Mouse (Mus musculus): ENCODE results near the gene Ghdc.
"Not testable (repeated sequence)": the region's sequence is repeated elsewhere in the genome, so short reads cannot be mapped to it uniquely, and the experiment has no call there.

Ghdc gene

GRCm38 (mm10) chr11:100770646-100771408, at the start of gene Ghdc:
Gene Ghdc (minus strand): TSS chr11:100770957.
- DNase-seq (ENCODE audit: low read depth, low spot score), result no peak

- DNase-seq (ENCODE audit: low read depth, low spot score), result no peak
Measured at GRCm38 (mm10) chr11:100820047-100820446, 49.3 kb upstream of the Ghdc start.

GRCm38 (mm10) chr11:100819626-100820025, 48.9 kb upstream of the Ghdc start:
- DNase-seq (ENCODE audit: low read depth, low spot score), result no peak

GRCm38 (mm10) chr11:100819048-100819447, 48.3 kb upstream of the Ghdc start:
- DNase-seq (ENCODE audit: low read depth, low spot score), result no peak

- no peak for DNase-seq (ENCODE audit: low read depth, low spot score)
Measured at GRCm38 (mm10) chr11:100818359-100819012, 47.7 kb upstream of the Ghdc start.

- DNase-seq (ENCODE audit: low read depth, low spot score), result no peak
Measured at GRCm38 (mm10) chr11:100817311-100817710, 46.6 kb upstream of the Ghdc start.

GRCm38 (mm10) chr11:100816801-100817200, 46.0 kb upstream of the Ghdc start:
- no peak for DNase-seq (ENCODE audit: low read depth, low spot score)

GRCm38 (mm10) chr11:100816342-100816741, 45.6 kb upstream of the Ghdc start:
- DNase-seq (ENCODE audit: low read depth, low spot score), result no peak

GRCm38 (mm10) chr11:100814498-100814897, 43.7 kb upstream of the Ghdc start:
- no peak for DNase-seq (ENCODE audit: low read depth, low spot score)

- no peak for DNase-seq (ENCODE audit: low read depth, low spot score)
Measured at GRCm38 (mm10) chr11:100811132-100811531, 40.4 kb upstream of the Ghdc start.

- DNase-seq (ENCODE audit: low read depth, low spot score), result no peak
Measured at GRCm38 (mm10) chr11:100810516-100810915, 39.8 kb upstream of the Ghdc start.

GRCm38 (mm10) chr11:100806380-100807305, 35.9 kb upstream of the Ghdc start:
- no peak for DNase-seq (ENCODE audit: low read depth, low spot score)

- no peak for DNase-seq (ENCODE audit: low read depth, low spot score)
Measured at GRCm38 (mm10) chr11:100805535-100805934, 34.8 kb upstream of the Ghdc start.

- no peak for DNase-seq (ENCODE audit: low read depth, low spot score)
Measured at GRCm38 (mm10) chr11:100804409-100804808, 33.7 kb upstream of the Ghdc start.

- DNase-seq (ENCODE audit: low read depth, low spot score), result no peak
Measured at GRCm38 (mm10) chr11:100799426-100799825, 28.7 kb upstream of the Ghdc start.

- no peak for DNase-seq (ENCODE audit: low read depth, low spot score)
Measured at GRCm38 (mm10) chr11:100796585-100796984, 25.8 kb upstream of the Ghdc start.

- DNase-seq (ENCODE audit: low read depth, low spot score), result no peak
Measured at GRCm38 (mm10) chr11:100795386-100795785, 24.6 kb upstream of the Ghdc start.

GRCm38 (mm10) chr11:100791457-100792049, 20.8 kb upstream of the Ghdc start:
- no peak for DNase-seq (ENCODE audit: low read depth, low spot score)

- DNase-seq (ENCODE audit: low read depth, low spot score), result not testable (repeated sequence)
Measured at GRCm38 (mm10) chr11:100790644-100791043, 19.9 kb upstream of the Ghdc start.

GRCm38 (mm10) chr11:100789702-100790101, 18.9 kb upstream of the Ghdc start:
- DNase-seq (ENCODE audit: low read depth, low spot score), result no peak

- DNase-seq (ENCODE audit: low read depth, low spot score), result no peak
Measured at GRCm38 (mm10) chr11:100785774-100786173, 15.0 kb upstream of the Ghdc start.

- no peak for DNase-seq (ENCODE audit: low read depth, low spot score)
Measured at GRCm38 (mm10) chr11:100784286-100784685, 13.5 kb upstream of the Ghdc start.

Measured in WW6 (cell line).